Mouse (Mus musculus) bone marrow, adult 2 months (tissue): ENCODE measurements around the gene Jmy. TPM values are rescaled to one million over a fixed set of nuclear protein-coding genes. Genes with fewer than 3 reads are reported as not detected.

Experiments
- H3K27ac ChIP-seq: fragments of 200-500 bp; 2 replicates; pipeline ENCODE4 v1.5.1; 2012; ENCODE audit warnings: low read depth, mild to moderate bottlenecking, control low read depth, inconsistent platforms, low read length; ENCODE audit not compliant: control insufficient read depth, poor library complexity, insufficient read depth
- H3K4me1 ChIP-seq: fragments of 200-500 bp; 2 replicates; pipeline ENCODE4 v1.6.1; 2011; ENCODE audit warnings: low read length; ENCODE audit not compliant: control insufficient read depth, insufficient read depth
- H3K4me3 ChIP-seq: fragments of 200-500 bp; replicated peaks from 2 replicates; pipeline ENCODE3; 2011; ENCODE audit warnings: mild to moderate bottlenecking, low read depth, low read length, control low read depth; ENCODE audit not compliant: control insufficient read depth
- CTCF ChIP-seq: fragments of 200-500 bp; IDR thresholded peaks from 2 replicates; pipeline ENCODE4 v1.5.1; 2011; ENCODE audit warnings: low read length, control low read depth; ENCODE audit not compliant: control insufficient read depth, insufficient read depth
- POLR2A ChIP-seq: fragments of 200-500 bp; IDR thresholded peaks from 2 replicates; pipeline ENCODE4 v1.6.1; 2011; ENCODE audit warnings: low read depth, mild to moderate bottlenecking, control low read depth, low read length, borderline replicate concordance; ENCODE audit not compliant: control insufficient read depth
- WGBS: fragments of 180-500 bp; shearing (Covaris S2); methylation state at CpG from one replicate; pipeline ENCODE4 v1.1.7; 2018; 5-methylcytosine and 5-hydroxymethylcytosine counted together
- polyA plus RNA-seq: library from polyadenylated mRNA; stranded (reverse); fragments of >200 nt; gene quantifications from 2 replicates; pipeline ENCODE4 v1.2.4, GENCODE M21; 2011; ENCODE audit warnings: low replicate concordance; ENCODE audit not compliant: missing spikeins, insufficient read depth, insufficient read length

The Jmy gene
- polyA plus RNA-seq, 1 experiment, result 6.1 TPM

DNA sequence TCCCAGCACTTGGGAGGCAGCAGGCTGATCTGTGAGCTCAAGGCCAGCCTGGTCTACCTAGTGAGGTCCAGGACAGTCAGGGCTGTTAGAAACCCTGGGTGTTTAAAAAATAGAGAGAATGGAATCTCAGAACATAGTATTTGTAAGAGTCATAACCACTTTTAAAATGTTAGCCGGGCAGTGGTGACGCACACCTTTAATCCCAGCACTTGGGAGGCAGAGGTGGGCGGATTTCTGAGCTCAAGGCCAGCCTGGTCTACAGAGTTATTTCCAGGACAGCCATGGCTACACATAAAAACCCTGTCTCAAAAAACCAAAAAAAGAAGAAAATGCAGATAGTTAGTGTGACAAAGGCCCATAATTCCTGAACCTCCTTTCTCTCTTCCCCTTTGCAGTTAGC is 15.3 kb downstream of the Jmy start:
- WGBS, result 96% methylated on average over 3 of the region's 3 CpGs

GRCm38 (mm10) chr13:93481110-93481509 is 18.5 kb downstream of the Jmy start:
- no peaks in the 10 kb centered on the region for H3K4me1 ChIP-seq
- H3K27ac ChIP-seq, result no peak overlapping the region
- no peak overlapping the region for H3K4me3 ChIP-seq
- 86% methylated on average over 3 of the region's 3 CpGs for WGBS
- TF ChIP-seq POLR2A, result no peak
- TF ChIP-seq CTCF, result no peak

More for the DNA sequence above, 15.3 kb downstream of the Jmy start:
- no peaks in the 10 kb centered on the region for H3K4me1 ChIP-seq
- H3K4me3 ChIP-seq, result no peak overlapping the region
- TF ChIP-seq CTCF, result no peak
- TF ChIP-seq POLR2A, result no peak
- H3K27ac ChIP-seq, result no peak overlapping the region

DNA sequence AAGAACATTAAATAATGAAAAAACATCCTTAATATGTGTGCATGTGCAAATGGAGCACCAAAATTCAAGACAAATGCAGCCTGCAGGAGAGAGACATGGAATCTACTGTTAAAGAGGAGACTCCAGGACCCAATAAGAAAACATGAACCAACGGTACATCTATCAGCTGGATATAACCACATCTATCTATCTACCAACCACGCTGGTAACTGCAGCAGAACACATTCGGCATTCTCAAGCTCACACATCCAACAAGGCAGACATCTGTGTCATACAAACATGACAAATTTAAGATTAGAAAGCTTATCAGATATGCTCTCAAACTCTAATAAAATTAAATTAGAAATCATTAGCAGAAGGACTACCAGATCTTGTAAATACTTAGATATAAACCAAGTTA is 21.3 kb downstream of the Jmy start:
- Histone ChIP-seq H3K4me3 (no peak overlapping the region), H3K4me1 (no peaks in the 10 kb centered on the region), H3K27ac (no peak overlapping the region)
- no peak for TF ChIP-seq POLR2A
- TF ChIP-seq CTCF, result no peak
- 53% methylated on average over 3 of the region's 3 CpGs for WGBS

DNA sequence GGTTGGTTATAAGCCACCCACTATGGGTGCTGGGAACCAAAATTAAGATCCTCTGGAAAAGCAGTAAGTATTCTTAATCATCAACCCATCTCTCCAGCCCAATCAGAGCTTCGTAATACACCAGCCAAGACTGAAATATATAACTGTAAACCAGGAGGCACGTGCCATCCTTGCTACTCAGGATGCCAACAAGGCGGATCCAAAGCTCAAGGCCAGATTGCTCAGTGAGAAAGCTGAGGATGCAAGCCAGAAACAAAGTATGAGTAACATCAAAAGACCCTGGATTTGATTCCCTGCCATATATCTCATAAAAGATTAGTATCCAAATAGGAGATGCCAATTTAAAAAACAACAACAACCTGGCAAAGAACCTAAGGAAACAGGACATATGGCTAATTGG is 31.3 kb downstream of the Jmy start:
- TF ChIP-seq CTCF (no peak), POLR2A (no peak)
- no peaks in the 10 kb centered on the region for H3K4me1 ChIP-seq
- no peak overlapping the region for H3K4me3 ChIP-seq
- WGBS, result 90% methylated on average over 3 of the region's 3 CpGs
- no peak overlapping the region for H3K27ac ChIP-seq

GRCm38 (mm10) chr13:93459566-93459965 is 40.0 kb downstream of the Jmy start:
- Histone ChIP-seq H3K4me3 (no peak overlapping the region), H3K27ac (no peak overlapping the region), H3K4me1 (no peaks in the 10 kb centered on the region)
- TF ChIP-seq POLR2A, result no peak
- no peak for TF ChIP-seq CTCF
- WGBS, result 95% methylated on average over 7 of the region's 7 CpGs

DNA sequence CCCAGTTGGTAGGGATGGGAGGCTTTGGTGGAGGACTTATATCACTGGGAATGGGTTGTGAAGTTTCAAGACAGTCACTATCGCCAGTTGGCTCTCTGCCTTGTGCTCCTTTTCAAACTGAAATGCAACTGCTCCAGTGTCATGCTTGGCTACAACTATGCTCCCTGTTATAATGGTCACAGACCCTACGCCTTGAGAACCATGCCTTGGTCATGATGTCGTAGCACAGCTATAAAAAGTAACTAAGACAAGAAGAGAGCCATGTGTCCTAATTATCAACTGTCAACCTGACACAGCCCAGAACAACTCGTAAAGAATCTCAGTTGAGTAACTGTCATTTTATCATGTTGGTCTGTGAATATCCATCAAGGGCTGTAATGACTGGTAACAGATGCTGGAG is 41.0 kb downstream of the Jmy start:
- Histone ChIP-seq H3K4me3 (no peak overlapping the region), H3K4me1 (no peaks in the 10 kb centered on the region), H3K27ac (no peak overlapping the region)
- TF ChIP-seq POLR2A (no peak), CTCF (no peak)
- WGBS, result 85% methylated on average over 4 of the region's 4 CpGs

GRCm38 (mm10) chr13:93453275-93453674 is 46.3 kb downstream of the Jmy start:
- no peak for TF ChIP-seq POLR2A
- TF ChIP-seq CTCF, result no peak
- 90% methylated on average over 6 of the region's 6 CpGs for WGBS
- no peak overlapping the region for H3K4me3 ChIP-seq
- no peaks in the 10 kb centered on the region for H3K4me1 ChIP-seq
- no peak overlapping the region for H3K27ac ChIP-seq

- WGBS, result 85% methylated on average over 3 of the region's 3 CpGs
These were observed 59.4 kb downstream of the Jmy start for GRCm38 (mm10) chr13:93440167-93440566.

GRCm38 (mm10) chr13:93429205-93429604 is 70.4 kb downstream of the Jmy start:
- H3K4me1 ChIP-seq, result peaks cover 1% of the 10 kb centered on the region
- no peak overlapping the region for H3K4me3 ChIP-seq
- WGBS, result 98% methylated on average over 1 of the region's 1 CpGs
- H3K27ac ChIP-seq, result no peak overlapping the region
- TF ChIP-seq CTCF, result no peak
- no peak for TF ChIP-seq POLR2A

More at GRCm38 (mm10) chr13:93440167-93440566, 59.4 kb downstream of the Jmy start:
- Histone ChIP-seq H3K4me3 (no peak overlapping the region), H3K4me1 (no peaks in the 10 kb centered on the region; the same call in 1 of the 2 replicates), H3K27ac (no peak overlapping the region)
- no peak for TF ChIP-seq CTCF
